Mouse (Mus musculus) liver, embryonic 14.5 days (tissue): ENCODE measurements at regions not wholly inside any gene's neighbourhood (a gene's known extent, or its start where the extent isn't known, plus 50 kb on each side); places are given as distances from the start of the nearest gene placed in this dataset.

ENCODE experiments used
- CTCF ChIP-seq: IDR thresholded peaks from 2 replicates; pipeline ENCODE4 v1.5.1; 2016; ENCODE audit warnings: antibody characterized with exemption, low read depth, control low read depth
- EP300 ChIP-seq: IDR thresholded peaks from 2 replicates; pipeline ENCODE4 v1.6.1; 2016; ENCODE audit warnings: antibody characterized with exemption, low read depth

GRCm38 (mm10) chr16:50096563-50096962 lies 296.2 kb downstream of the Cd47 start:
- TF ChIP-seq EP300 = no peak
- no peak for TF ChIP-seq CTCF
